Mouse (Mus musculus) gastrocnemius, adult 2 months (tissue): ENCODE measurements around the gene Plk3. TPM values are rescaled to one million over a fixed set of nuclear protein-coding genes. Genes with fewer than 3 reads are reported as not detected.
A peak's percentile ranks its signal among the peaks of the same experiment; 100 is the strongest.
"Not testable (repeated sequence)": the region's sequence is repeated elsewhere in the genome, so short reads cannot be mapped to it uniquely, and the experiment has no call there.

Experiments
- DNase-seq: peaks from one replicate; pipeline ENCODE4 v3.0.0; 2022
- H3K27ac ChIP-seq: fragments of 200-600 bp; 2 replicates; pipeline ENCODE4 v1.8.1; 2022; ENCODE audit warnings: mild to moderate bottlenecking
- H3K4me3 ChIP-seq: fragments of 200-600 bp; 2 replicates; pipeline ENCODE4 v1.8.1; 2022; ENCODE audit warnings: mild to moderate bottlenecking, moderate library complexity
- CTCF ChIP-seq: fragments of 200-600 bp; IDR thresholded peaks from 2 replicates; pipeline ENCODE4 v1.8.1; 2022; ENCODE audit warnings: antibody characterized with exemption, mild to moderate bottlenecking, moderate library complexity
- intact Hi-C: fragments of 180-260 bp; cut with DNase I; formaldehyde crosslinking; loops from one replicate; pipeline ENCODE4 v1.15.1; 2025
- long read RNA-seq, 2 experiments: library from polyadenylated mRNA; stranded (forward); transcript quantifications; one replicate each; pipeline ENCODE4 v2.0.0; 2021
- total RNA-seq, 2 experiments: library from RNA; stranded (reverse); gene quantifications; 2 replicates each; pipeline ENCODE4 v1.2.3; 2021

The Plk3 gene
- under 1 TPM; 0.73 to 0.74 TPM for total RNA-seq
- long read RNA-seq, experiment 1: 0 reads
- long read RNA-seq, experiment 2, partial matches to known transcripts: 0 of 2 reads
- long read RNA-seq, experiment 2, other reads (novel, unspliced or antisense): 1 of 2 reads

- peak; percentile 96 for DNase-seq
- TF ChIP-seq CTCF: peak; percentile 6; the same call in 1 of the 2 replicates
- intact Hi-C loops: no loop called here
- peak within 1 kb of the TSS; percentile 95 for H3K4me3 ChIP-seq
- H3K27ac ChIP-seq: peak within 1 kb of the TSS; percentile 82
Observed at GRCm38 (mm10) chr4:117133817-117134600, at the start of gene Plk3. TSS of gene Plk3 (minus strand) at chr4:117133963.

DNA sequence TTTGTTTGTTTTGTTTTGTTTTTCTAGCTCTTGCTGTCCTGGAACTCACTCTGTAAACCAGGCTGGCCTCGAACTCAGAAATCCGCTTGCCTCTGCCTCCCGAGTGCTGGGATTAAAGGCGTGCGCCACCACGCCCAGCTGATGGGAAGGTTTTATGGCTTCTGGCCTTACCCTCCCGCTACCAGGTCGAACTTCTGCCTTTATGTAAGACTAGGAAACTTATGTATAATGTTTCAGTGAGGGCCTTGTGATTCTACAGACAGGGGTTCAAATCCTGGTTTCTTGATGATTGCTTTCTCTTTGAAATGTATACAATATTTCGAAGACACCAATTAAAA, 49.0 kb upstream of the Plk3 start:
- peak overlapping the region; percentile 91 for H3K27ac ChIP-seq

GRCm38 (mm10) chr4:117181863-117182758, 48.3 kb upstream of the Plk3 start, which contains the start of gene Kif2c:
TSS of gene Kif2c (minus strand) at chr4:117182639.
- peak; percentile 94 for DNase-seq
- Histone ChIP-seq H3K4me3 (peak within 1 kb of the TSS; percentile 72), H3K27ac (peak within 1 kb of the TSS; percentile 91)
- intact Hi-C loops: no loop called here
- no peak for TF ChIP-seq CTCF

More for the DNA sequence above, 49.0 kb upstream of the Plk3 start:
- DNase-seq, intact Hi-C loops: not testable (repeated sequence)
- H3K4me3 ChIP-seq: peak overlapping the region; percentile 72

DNA sequence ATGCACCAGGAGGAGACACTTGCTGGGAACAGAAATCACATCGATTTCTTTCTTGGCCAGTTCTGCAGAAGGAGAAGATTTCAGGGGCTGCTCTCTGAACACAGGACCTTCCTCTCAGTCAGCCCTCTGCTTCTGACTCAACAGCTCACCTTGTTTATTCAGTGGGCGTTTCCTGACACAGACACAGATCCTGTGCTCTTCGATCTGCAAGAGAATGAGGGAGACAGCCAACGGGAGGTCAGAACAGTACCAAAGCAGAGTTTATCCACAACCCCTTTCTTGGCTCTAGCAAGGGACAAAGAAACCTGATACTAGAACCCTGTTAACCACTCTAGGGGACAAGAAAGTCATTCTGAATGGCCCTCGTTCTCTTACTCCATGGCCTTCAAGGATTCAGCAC, 36.2 kb upstream of the Plk3 start:
- no peak for TF ChIP-seq CTCF
- no peak overlapping the region for H3K27ac ChIP-seq
- intact Hi-C loops: no loop called here
- DNase-seq: no peak
- no peak overlapping the region for H3K4me3 ChIP-seq

DNA sequence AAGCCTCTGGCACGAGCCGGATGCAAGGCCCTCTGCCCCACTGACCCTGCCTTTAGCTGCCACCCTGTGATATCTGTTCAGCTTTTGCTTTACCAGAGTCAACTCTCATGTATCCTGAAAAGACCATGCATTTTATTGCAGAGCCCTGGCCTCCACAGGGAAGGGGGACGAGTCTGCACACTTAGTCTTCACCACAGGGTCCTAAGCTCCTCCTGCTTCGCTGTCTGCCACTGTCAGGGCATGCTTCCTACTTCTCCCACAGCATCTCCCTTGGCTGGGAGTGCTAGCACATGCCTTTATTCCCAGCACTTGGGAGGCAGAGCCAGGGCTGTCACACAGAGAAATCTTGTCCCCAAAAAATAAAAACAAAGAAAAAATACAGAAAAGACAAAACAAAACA, 27.4 kb upstream of the Plk3 start:
- intact Hi-C loops: no loop called here
- no peak for TF ChIP-seq CTCF
- no peak for DNase-seq

DNA sequence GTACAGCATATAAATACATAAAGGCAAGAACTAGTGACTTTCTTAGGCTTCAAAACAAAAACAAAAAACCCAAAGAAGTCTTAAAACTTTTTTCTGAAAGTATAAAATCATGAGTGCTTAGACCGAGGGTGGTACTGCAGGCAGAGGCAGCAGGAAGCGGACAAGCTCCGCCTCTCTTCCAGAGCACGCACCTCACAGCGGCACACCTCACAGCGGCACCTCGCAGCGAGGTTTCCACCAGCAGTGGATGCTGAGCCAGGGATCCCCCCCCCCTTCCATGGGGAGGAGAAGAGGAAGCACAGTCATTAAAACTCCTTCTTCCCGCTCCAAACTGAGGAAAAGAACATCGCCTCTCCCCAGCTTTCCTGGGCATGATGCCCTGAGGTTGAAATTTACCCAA, 25.9 kb upstream of the Plk3 start:
- intact Hi-C loops: no loop called here
- DNase-seq: no peak
- H3K27ac ChIP-seq: no peak overlapping the region
- TF ChIP-seq CTCF: no peak
- H3K4me3 ChIP-seq: no peak overlapping the region

More for the DNA sequence above, 27.4 kb upstream of the Plk3 start:
- Histone ChIP-seq H3K27ac (no peak overlapping the region), H3K4me3 (no peak overlapping the region)

DNA sequence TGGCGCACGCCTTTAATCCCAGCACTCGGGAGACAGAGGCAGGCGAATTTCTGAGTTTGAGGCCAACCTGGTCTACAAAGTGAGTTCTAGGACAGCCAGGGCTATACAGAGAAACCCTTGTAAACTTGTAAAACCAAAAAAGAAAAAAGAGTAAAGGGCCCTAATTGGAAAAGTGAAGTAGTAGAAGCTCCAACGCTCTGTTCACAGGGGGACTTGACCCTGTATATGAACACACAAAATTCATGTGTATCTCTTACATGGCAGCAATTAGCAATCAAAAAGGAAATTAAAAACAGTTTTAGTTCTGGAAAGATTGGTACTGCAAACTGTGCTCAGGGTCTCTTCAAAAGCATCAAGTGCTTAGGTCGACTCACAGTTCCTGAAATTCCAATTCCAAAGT, 22.6 kb upstream of the Plk3 start:
- Histone ChIP-seq H3K27ac (peak overlapping the region; percentile 96), H3K4me3 (peak overlapping the region; percentile 99)
- intact Hi-C loops: no loop called here
- DNase-seq: no peak
- no peak for TF ChIP-seq CTCF

DNA sequence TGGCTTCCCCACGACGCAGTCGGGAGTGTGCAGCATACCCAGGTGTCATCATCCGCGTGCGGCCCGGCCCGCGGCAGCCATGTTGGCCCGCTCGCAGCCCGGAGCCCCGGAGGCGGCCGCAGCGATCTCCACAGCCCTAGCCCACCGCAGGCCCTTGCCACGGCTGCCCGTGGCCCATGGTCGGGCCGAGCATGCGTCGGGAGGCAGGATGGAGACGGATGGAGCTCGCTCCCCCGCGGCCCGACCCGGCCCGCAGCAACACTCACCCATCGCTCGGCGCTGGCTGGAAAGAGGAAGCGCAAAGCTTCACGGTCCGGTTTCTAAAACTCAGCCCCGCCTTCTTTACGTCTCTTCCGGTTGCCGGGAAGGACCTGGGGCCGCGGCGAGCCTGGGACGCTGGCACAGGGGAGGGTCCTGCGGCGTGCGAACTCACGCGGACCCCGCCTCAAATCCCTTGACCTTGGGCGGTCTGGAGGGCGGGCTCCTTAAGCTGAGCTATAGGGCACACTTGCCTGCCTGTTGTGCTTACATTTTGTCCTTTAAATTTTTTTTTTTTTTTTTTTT, 22.1 kb upstream of the Plk3 start, which contains the start of gene Rps8:
Gene Rps8 (minus strand): TSS at position 452 of the 564 bp plus-strand sequence.
- intact Hi-C loops: no loop called here
- Histone ChIP-seq H3K27ac (peak within 1 kb of the TSS; percentile 96), H3K4me3 (peak within 1 kb of the TSS; percentile 99)
- peak; percentile 92 for DNase-seq
- no peak for TF ChIP-seq CTCF

DNA sequence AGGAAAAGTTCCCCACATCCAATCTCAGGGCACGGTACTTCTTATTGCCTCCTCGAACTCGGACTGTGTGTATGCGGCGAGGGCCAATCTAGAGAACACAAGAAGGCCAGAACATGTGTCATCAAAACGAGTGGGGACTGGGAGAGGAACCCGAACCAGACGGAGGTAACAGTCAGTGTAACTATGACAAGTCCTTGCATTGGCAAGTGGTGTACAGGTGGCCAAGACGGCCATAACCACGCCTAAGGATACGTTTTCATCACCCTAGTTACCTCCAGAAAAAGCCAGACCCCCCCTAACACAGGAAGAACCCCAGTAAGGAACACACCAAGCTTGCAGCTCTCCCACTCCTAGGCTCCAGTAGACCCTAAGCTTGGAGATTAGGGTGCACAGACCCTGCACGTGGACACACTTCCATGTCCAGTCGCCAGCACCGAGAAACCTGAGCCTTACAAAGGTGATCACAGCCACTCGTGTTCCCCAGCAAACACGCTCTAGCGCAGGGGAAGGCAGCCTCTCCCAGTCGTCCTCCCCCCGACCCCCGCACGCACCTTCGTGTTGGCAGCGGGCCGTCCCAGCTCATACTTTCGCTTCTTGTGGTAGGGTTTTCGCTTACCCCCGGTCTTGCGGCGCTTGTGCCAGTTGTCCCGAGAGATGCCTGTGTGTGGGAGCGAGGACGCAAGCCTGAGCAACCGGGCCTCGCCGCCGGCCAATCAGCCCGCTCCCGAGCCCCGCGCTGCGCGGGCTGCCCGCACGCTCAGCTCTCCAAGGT, 21.4 kb upstream of the Plk3 start:
- intact Hi-C loops: no loop called here
- peak; percentile 61 for DNase-seq
- Histone ChIP-seq H3K4me3 (peak overlapping the region; percentile 99), H3K27ac (peak overlapping the region; percentile 96)
- no peak for TF ChIP-seq CTCF

GRCm38 (mm10) chr4:117152714-117153113, 19.0 kb upstream of the Plk3 start:
- Histone ChIP-seq H3K27ac (no peak overlapping the region), H3K4me3 (no peak overlapping the region)
- no peak for TF ChIP-seq CTCF
- DNase-seq: no peak
- intact Hi-C loops: no loop called here

- no peak for DNase-seq
- H3K27ac ChIP-seq: no peak overlapping the region
- TF ChIP-seq CTCF: no peak
- intact Hi-C loops: no loop called here
- H3K4me3 ChIP-seq: no peak overlapping the region
Observed at GRCm38 (mm10) chr4:117151416-117151815, 17.7 kb upstream of the Plk3 start.

GRCm38 (mm10) chr4:117150212-117150733, 16.5 kb upstream of the Plk3 start:
- no peak for DNase-seq
- TF ChIP-seq CTCF: no peak
- H3K4me3 ChIP-seq: no peak overlapping the region
- intact Hi-C loops: no loop called here
- H3K27ac ChIP-seq: no peak overlapping the region
